Mouse (Mus musculus) spleen, postnatal 14 days (tissue): Measurements from ENCODE around the gene Hp1bp3.

Experiments used
- DNase-seq, 2 experiments: peaks; one replicate each; pipeline ENCODE4 v3.0.0; 2021 to 2022; ENCODE audit warnings: low spot score in 2 of 2

Hp1bp3 gene

DNA sequence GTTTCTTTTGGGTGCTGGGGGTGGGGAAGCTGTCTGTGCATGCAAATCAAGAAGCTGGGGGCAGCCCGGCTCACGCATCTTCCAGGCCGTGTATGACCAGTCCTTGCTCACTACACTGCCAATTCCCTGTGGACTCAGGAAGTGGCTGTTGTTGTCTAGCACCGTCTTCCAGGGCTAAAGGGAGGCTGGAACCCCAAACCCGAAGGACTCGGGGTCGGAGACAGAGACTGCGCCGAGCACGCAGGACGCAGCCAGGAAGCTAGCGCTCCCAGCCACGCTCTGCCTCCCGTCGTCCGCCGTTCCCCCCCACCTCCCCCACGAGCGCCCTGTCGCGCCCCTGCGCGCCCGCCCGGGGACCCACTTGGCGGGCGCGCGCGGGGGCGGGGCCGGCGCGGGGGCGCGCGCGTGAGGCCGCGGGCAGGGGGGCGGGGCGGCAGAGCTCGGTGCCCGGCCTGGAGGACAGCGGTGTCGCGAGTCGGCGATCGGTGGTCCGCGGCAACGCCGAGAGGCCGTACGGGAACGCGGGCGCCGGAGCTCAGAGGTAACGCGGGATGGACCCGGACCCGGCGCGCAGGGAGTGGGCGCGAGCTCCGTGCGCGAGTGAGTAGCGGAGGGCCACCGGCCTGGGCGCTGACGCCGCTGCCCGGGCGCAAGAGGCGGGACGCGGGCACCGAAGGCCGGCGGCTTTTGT, at the start of gene Hp1bp3:
Gene Hp1bp3, plus strand, starts transcription at position 97 of the 691 bp plus-strand sequence.
- DNase-seq, result peak; percentile 59 to 70

GRCm38 (mm10) chr4:138166519-138166918, 49.6 kb upstream of the Hp1bp3 start:
- no peak for DNase-seq

DNA sequence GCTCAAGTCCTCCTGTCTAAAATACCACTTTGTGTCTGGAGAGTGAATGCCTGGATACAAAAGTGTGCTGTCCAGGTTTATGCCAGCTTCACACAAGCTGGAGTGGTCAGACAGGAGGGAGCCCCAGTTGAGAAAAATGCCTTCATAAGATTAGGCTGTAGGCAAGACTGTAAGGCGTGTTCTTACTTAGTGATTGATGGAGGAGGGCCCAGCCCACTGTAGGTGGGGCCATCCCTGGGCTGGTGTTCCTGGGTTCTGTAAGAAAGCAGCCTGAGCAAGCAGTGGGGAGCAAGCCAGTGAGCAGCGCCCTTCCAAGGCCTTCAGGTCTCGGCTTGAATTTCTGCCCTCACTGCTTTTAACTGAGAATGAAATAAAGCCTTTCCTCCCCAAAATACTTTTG, 47.9 kb upstream of the Hp1bp3 start:
- DNase-seq, result no peak

DNA sequence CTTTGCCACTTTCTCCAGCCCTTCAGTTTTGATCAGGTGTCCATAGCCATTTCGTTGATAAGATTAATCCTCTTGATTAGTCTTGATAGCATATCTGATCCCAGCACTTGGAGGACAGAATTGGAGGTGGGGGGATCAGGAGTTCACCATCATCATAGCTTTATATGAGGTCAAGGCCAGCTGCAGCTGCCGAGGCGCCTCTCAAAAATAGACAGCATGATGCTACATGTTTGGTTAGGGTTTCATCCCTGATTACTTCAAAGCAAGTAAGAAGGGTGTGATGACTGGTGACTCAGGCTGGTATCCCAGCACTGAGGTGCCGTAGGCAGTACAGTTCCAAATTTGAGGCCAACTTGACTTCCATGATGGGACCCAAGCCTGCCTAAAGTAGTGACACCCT, 46.7 kb upstream of the Hp1bp3 start:
- no peak for DNase-seq

GRCm38 (mm10) chr4:138172686-138173085, 43.4 kb upstream of the Hp1bp3 start:
- DNase-seq, result no peak

- DNase-seq, result no peak
Observed at GRCm38 (mm10) chr4:138179391-138179790, 36.7 kb upstream of the Hp1bp3 start.

DNA sequence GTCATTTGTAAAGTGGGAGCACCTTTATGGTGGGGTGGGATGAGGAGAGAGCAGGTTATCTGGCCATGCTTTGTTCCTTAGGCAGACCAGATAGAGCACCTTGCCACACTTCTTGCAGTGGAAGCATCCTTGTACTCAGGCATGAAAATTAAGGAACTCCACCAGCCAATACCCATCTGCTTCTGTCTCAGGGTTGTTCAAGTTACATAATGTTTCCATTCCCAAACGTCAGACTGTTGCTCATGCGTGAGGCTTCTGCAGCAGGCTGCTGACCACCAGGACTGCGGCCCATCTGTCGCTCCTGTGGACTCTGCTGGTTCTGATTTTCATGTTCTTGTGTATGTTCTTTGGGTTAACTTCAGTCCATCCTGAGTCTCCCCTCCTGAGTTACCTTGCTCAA, 35.4 kb upstream of the Hp1bp3 start:
- DNase-seq, result no peak

- no peak for DNase-seq
Observed at GRCm38 (mm10) chr4:138184056-138184455, 32.0 kb upstream of the Hp1bp3 start.

GRCm38 (mm10) chr4:138184573-138184981, 31.5 kb upstream of the Hp1bp3 start:
- no peak for DNase-seq

DNA sequence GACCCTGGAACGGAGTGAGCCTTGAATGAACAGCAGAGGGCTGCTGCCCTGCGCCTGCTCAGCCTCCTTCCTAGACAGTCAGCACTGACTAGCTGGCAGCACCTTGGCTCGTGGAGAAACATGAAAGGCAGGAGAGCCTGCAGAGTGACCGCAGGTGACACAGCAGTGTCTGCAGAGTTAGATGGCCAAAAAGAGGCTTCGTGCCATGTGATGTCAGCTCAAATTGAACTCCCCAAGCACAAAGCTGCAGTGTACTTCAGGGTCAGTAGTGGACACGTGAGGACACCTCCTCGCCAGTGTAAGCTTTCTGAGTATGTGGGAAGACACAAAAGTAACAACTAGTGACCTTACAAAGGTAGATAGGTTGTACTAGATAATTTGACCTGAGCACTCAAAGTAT, 30.1 kb upstream of the Hp1bp3 start:
- no peak for DNase-seq

DNA sequence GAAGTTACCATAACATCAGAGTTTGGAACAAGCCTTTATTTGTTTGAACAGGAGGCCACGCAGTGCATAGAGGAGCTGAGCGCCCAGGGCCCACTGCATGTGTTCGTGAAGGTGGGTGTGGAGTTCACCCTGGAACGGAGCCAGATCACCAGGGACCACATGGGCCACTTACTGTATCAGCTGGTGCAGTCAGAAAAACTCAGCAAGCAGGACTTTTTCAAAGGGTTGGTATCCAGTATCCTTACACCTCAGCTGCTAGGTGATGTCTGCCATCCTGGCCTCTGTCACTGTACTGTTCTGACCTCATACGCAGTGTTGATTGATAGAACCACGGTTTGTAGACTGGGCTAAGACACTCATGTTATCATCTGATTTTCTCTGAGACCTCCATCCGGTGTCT, 28.1 kb upstream of the Hp1bp3 start:
- peak; percentile 39 to 71 for DNase-seq

DNA sequence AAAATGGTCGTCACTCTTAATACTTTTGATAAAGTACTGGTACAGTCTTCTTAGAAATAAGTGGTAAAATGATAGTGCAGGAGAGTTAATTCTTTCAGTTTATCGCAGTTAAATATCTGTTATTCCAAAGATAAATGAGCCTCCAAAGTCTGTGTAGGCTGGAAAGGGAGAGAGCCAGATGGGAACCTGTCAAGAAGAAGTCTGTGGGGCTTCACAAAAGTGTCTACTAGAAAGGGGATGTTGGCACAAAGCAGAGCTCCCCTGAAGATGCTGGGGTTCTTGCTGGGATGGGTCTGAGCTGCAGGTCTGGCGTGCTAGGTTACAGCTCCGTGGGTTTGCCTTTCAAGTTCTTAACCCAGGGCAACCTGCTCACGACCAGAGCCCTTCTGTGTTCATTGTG, 23.5 kb upstream of the Hp1bp3 start:
- no peak for DNase-seq

DNA sequence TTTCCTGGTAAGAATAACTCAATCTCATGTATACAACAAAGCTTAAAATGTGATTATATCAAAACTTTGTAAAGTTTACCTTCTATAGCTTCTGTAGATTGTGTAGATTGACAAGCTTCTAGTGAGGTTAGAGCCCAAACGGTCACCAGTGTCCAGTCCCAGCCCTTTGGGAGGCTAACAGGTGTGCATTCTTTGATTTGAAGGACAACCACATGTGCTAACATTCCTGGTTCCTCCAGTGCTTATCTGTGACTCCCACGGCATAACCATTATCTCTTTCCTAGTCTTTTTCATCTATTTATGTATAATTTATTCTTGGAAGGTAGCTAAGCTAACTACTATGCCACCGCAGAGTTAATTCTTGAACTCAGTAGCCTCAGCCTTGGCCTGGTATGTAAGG, 15.3 kb upstream of the Hp1bp3 start:
- no peak for DNase-seq

DNA sequence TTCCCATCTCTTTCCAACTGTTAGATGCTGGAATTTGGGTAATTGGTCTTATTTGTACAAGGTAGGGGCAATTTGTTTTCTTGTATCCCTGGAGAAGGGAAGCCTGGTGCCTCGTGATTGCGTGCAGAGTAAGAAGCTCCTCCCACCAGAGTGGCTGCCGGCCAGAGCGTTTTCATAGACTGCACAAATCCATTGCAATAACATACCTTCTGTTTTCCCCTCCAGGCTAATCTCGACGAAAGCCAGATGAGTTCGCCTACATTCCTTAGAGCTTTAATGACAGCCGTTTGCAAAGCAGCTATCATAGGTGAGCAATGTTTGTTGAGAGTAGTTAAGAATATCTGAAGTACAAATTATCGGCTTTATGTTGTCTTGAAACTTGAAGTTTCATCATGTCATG, 14.4 kb upstream of the Hp1bp3 start:
- no peak for DNase-seq

GRCm38 (mm10) chr4:138210116-138210515, 6.0 kb upstream of the Hp1bp3 start:
- DNase-seq, result no peak

DNA sequence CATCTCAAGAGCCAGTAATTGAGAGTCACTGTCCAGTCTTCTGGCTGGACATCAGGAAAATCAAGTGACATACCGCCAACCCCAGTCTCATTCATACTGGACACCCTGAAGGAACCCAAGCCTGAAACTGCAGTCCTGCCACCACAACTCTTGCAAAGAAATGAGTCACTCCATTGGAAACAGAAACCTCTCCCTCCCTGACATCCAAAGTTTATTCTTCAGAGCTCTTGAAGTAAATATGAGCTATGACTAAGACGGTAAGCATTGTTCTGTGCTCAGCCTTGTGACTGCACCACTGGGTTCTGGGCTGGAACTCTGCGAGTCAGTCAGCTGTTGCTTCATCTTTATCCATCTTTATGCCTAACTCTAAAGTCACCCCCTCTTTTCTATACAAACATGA, 2.2 kb upstream of the Hp1bp3 start:
- no peak for DNase-seq

GRCm38 (mm10) chr4:138215671-138216199, 361 bp upstream of the Hp1bp3 start:
- no peak for DNase-seq

GRCm38 (mm10) chr4:138216891-138217392, 846 bp downstream of the Hp1bp3 start:
- DNase-seq, result peak; percentile 97

DNA sequence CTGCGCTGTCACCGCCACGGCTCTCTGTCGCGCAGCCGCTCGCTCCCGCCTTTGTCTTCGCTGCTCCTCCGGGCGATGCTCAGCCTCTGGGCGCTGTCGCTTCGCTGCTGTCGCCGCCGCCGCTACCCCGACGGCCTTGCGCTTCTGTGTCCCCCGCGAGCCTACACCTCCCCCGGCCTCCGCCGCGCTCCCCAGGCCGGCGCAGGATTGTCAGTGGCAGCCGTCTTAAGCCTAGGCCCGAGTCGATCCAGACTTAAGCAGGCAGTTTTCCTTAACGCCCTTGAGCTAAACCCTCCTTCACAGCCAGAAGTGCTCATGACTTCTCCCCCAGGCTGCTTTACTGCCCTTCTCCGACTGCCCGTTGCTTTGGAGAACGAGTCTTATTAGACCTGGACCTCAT, 1.3 kb downstream of the Hp1bp3 start:
- peak in 1 of 2 experiments; percentile 33 for DNase-seq

DNA sequence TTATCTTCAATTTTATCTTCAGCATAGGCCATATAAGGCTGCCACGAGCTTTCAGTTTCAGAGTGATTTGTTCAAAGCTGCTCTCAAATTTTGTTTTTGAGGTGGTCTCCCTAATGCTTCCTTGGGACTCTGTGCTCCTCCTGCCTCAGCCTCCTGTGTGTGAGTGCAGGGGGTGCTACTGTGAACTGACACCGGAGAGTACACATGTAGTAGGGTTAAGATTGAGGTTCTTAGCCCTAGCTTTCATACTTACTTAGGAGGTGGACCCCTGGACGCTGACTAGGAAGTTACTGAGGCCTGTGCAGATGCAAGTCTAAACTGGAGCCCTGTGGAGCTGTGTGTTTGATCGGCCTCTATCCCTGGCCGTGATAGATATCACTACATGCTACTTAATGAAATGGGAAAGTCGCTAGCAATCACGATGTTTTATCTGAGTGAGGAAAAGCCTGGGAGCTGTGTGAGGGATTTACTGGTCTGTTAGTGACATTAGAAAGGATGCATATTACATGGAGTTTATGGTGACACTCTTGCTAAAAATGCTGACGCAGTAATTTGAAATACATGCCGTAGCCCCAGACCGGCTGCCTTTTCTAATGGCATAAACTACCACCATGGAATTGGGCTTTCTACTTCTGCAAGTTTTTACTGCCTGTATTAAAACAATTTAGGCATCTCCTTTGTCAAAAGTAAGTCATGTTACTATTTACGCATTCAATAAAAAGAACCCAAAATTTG, 2.0 kb downstream of the Hp1bp3 start:
- DNase-seq, result no peak

DNA sequence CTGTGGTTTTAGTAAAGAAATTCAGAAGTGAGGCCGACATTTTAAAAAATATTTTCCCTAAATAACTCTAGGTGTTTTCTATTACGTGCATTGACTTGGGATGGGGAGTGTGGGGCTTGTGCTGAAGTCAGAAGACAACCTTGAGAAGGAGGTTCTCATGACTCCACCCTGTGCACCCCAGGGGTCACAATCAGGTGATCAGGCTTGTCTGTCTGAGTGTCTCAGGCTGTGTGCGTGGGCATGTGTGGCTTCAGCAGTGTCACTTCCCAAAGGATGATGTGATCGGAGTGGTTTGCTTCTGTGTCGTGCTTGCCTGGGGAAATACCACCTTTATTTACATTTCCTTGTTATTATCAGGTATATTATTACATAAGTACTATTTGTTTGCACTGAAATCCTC, 3.2 kb downstream of the Hp1bp3 start:
- DNase-seq, result no peak

DNA sequence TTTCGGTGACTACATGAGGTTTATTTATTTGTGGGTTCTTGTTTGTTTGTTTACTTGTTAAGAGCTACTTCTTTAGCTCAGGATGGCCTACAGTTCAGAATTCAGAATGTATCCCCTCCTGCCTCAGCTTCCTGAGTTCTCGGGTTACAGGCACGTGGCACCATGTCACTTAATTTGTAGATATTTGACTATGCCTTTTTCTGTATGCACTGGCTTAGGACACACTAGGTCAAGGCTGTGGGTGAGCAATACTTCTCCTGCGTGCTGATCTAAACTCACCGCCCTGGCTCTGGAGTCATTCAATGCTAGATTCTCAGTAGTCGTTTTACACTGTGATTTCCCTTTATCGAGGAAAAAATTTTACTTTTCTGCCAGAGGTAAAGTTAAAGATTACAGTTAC, 4.7 kb downstream of the Hp1bp3 start:
- no peak for DNase-seq

DNA sequence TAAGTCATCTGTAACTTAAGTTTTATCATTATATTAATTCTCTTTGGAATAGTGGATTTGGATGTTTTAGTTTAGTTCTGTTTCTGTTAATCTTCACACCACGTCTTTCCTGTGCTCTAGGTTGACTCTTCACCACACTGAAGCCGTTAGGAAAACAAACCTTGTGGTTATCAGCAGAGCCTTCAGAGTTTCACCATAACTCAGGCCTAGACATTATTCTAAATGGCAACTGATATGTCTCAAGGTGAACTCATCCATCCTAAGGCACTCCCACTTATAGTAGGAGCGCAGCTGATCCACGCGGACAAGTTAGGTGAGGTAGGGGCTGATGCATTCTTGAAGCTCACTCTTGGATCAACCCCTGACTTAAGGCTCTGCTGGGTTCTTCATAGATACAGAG, 5.3 kb downstream of the Hp1bp3 start:
- DNase-seq, result no peak
